Mouse (Mus musculus): ENCODE measurements around the gene Tnfrsf14. TPM values are rescaled to one million over a fixed set of nuclear protein-coding genes. Genes with fewer than 3 reads are reported as not detected.

Tnfrsf14 gene
- total RNA-seq, 2 experiments from 2014 or later: 68.2 to 89.8 TPM

DNA sequence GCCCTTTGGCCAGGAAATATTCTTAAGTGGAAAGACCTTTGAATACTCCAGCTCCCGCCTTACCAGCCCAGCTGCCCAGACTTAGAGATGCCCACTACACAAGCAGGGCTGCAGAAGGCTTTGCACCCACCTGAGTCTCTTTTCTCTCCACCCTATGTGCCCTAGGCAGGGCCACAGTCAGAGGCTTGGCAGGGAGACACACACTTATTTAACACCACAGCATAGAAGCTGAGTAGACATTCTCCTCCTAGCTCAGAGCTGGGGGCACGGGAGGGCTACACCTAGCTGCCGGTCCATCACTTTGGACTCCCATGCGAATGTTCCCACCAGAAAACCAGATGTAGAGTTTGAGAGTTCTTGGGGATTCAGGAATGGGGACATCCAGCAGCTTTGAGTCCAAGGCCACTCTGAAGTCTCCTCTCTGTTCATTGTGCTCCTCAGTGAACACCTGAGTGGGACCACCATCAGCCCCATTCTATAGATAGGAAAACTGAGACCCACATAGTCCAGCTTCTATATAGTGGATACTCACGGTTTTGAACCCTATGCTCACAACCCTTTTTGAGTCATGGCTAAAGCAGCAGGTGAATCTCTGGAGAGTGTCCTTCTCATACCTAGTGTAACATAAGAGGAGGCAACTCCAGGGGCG is 20.7 kb upstream of the Tnfrsf14 start:
- ATAC-seq (replicated peaks; ENCODE audit: poor library complexity): no peak

DNA sequence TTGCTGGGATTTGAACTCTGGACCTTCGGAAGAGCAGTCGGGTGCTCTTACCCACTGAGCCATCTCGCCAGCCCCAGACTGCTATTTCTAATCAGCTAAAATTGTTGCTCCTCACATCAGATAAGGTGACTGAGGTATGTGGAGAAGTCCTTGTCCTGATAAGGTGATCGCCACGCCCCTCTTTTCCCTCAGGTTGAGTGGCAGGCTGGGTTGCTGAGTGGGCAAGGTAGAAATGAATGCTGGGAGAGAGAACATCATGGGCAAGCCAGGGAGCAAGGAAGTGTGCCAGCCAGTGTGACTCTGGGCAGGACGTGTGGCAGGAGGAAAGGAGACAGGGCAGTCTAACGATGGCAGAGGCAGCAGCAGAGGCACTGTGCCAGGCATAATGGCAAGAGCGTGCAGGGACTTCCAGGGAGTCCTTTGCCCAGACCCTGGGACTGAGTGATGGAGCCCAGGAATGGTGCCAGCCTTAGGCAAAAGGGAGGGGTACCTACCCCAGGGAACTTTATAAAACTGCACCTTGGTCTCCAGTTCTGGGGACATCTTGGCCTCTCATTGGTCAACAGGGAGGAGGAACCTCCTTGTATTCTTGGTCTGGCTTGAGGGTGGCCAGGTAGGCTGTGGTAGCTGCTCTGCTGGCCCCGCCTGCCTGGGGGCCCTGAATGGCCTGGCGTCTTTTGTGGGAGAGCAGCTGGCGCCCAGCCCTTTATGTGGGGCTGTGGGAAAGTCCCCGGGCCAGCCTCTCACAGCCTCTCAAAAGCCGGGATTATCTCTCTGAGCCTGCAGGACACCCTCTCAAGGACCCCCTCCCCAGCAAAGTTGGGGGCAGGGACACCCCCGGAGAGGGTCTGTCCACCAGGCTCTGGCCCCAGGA is 19.9 kb upstream of the Tnfrsf14 start:
- ATAC-seq (replicated peaks; ENCODE audit: poor library complexity): no peak

DNA sequence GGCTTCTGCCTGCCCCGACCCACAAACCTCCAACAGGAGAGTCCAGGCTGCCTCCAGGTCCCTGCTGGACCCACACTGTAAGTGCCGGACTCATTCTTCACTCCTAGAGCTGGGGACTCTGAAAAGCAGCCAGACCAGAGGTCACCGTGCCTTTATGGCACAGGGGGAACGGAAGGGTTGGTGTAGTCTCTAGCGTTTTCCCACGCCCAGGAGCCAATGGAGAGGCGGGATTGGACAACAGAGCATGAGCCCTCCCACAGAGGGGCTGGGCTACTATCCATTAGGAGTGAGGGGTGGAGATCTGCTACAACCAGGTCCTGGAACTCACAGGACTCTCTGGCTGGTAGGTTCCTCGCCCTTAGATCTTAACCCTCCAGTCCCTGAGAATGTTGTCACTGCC is 18.0 kb upstream of the Tnfrsf14 start:
- peak; percentile 45 for ATAC-seq (replicated peaks; ENCODE audit: poor library complexity)

DNA sequence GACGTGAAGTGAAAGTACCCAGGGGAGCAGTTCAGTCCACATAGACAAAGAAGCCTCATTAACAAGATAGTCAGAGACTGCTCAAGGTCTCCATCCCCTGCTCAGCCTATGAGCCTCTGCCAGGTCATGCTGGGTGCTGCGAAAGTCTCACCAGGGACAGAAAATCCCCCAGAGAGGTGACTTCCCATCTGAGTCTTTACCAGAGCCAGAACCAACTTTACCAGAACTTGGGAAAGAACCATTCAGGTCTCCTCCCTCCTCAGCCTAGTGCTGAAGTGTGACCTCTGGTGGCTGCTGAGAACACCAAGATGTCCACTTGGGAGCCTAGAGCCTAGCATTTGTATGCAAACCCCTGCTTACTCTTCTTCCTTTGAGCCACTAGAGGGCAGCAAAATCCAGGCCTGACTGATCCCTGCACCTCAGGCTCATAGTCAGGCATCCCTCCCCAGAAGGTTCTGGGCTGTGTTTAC is 15.8 kb upstream of the Tnfrsf14 start:
- peak; percentile 96 for ATAC-seq (replicated peaks; ENCODE audit: poor library complexity)

DNA sequence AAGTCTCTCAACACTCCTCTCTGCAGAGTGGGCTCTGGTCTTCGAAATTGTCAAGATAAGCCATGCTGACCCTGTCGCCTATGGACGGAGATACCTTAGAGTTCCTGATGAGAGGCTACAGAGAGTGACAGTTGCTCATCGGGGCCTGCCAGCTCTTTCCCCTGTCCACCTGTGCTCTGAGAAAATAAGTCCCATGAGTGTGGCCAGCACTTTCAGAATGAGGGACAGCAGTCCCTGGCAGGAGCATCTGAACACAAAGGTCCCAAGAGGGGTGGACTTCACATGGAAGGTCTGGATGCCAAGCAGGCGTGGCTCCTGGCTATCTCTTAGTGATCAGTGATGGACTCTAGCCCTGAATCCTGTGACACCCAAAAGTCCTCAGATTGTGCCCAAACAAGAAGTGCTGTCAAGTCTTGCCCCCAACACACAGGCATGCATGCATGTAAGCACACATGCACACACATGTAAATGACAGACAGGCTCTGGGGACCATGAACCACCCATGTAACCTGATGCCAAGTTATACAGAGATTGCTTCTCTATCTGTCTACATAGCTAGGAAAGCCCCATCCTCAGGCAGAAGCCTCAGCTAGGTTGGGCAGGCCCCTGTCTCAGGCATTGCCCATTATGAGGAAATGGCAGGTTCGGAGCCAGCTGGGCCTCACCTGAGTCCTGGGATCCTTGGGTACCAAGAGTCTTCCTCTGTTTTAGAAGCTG is 15.1 kb upstream of the Tnfrsf14 start:
- ATAC-seq (replicated peaks; ENCODE audit: poor library complexity): no peak

DNA sequence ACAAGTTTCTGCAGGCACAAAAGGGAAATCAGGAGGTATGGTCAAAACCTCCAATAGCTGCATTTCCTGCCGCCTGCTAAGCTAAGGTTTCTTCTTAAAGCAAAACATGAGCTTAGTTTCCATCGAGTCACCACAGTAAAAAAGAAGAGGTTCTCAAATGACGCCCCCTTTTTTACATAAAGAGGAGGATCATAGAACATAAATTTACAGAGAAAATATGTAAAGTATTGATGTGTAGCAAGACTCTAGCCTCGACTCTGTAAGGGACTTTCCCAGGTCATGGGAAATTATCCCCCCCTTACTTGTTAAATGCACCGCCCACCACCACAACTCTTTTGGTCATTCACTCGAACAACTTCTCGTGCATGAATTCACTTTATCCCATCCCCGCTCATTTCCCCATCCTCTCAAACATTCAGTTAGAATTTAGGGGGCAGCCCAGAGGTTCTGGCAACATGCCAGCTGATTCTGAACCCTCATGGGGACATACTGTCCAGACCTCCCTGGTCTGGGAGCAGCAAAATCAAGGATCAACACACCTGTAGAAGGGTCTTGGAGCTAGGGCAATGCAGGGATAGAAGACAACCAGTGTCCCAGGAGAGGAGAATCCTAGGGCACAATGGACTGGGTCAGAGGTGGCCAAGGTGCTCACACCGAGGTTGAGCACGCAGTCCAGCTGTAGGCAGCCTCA is 14.4 kb upstream of the Tnfrsf14 start:
- ATAC-seq (replicated peaks; ENCODE audit: poor library complexity): no peak

DNA sequence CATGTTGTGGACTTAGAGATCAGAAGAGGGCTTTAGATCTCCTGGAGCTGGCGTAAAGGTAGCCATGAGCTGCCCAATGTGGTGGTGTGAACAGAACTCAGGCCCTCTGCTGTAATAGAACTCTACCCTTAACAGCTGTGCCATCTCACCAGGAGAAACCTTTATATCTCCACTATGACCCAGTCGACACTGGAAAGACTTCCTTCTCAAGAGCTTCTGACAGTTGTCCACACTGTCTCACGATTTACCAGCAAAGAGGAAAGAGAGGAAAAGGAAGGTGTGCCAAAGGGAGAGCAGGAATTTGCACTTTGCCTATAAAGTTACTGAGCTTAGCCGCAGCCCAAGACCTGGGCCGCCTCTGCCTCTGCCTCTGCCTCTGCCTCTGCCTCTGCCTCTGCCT is 13.5 kb upstream of the Tnfrsf14 start:
- ATAC-seq (replicated peaks; ENCODE audit: poor library complexity): no peak

DNA sequence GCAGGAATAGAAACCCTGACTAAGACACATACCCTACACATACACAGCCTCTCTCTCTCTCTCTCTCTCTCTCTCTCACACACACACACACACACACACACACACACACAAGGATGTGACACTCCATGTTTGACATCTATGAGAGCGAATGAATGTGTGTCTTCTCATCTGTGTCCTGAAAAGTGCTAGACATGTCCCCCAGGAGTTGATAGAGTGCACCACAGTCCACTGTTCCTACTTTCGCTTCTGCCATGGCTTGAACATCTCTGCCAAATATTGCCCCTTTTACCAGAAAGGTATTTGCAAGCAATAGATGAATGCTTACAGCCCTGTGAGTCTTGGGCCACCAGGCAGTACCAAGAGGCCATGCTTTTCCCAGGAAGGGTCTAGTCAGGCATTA is 11.8 kb upstream of the Tnfrsf14 start:
- no peak for ATAC-seq (replicated peaks; ENCODE audit: poor library complexity)

DNA sequence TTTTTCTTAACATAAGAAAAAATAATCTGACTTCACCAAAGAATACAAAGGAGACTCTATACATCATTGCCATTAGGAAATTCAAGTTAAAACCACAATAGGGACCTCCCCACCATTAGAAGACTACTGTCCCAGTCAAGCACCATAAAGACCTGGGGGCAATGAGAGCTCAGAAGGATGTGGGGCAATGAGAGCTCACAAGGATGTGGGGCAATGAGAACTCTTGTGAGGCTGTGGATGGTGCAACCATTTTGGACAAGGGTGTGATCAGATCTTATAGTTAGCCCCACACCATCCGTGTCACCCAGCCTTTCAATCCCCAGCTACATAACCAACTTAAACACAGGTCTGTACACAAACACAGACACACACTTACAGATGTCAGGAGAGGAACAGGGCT is 9.4 kb upstream of the Tnfrsf14 start:
- ATAC-seq (replicated peaks; ENCODE audit: poor library complexity): peak; percentile 85

DNA sequence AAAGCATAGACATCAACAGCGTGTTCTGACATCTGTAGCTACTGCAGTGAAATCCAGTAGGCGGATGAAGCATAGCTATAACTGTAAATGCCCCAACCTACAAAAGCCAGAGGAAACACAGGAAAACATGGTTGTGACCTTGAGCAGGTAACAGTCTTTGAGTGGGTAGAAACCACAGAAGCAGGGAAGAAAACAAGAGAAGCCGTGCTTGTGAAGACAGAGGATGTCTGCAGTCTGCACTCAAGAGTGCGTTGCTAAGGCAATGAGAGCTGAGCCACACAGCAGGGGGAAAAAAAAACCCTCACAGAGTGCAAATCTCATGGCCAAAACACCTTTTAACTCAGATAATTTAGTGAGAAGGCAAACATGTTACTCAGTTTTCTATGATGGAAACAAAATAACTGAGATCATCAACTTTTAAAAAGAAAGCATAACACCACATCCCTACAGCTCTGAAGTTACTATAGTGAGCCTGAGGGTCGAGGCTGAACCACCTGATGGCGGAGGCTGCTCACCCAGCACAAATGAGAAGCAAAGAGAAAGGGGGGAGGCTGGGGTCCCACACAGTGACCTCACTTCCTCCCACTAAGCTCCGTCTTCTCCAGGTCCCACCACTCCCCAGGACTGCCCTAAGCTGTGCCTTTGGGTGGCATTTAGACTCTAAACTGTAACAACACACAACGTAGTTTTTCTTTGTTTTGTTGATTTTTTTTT is 8.3 kb upstream of the Tnfrsf14 start:
- no peak for ATAC-seq (replicated peaks; ENCODE audit: poor library complexity)

DNA sequence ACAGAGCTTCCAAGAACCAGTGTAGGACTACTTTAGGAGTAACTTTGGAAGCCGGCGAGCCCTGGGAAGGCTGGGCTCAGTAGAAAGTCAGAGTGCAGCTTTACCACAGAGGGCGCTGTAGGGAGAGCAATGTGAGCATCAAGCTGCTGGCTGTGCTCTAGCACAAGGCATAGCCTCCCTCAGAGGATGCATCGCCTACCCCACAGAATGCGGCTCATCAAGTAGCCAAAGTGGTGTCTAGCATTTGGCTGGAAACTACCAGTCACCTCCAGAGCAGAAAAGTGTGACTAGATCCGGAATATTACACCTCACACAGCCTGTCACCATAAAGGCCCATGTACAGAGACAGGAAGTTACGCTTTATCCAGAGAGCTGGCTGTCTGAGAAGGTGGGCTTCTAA is 7.4 kb upstream of the Tnfrsf14 start:
- ATAC-seq (replicated peaks; ENCODE audit: poor library complexity): peak; percentile 45

DNA sequence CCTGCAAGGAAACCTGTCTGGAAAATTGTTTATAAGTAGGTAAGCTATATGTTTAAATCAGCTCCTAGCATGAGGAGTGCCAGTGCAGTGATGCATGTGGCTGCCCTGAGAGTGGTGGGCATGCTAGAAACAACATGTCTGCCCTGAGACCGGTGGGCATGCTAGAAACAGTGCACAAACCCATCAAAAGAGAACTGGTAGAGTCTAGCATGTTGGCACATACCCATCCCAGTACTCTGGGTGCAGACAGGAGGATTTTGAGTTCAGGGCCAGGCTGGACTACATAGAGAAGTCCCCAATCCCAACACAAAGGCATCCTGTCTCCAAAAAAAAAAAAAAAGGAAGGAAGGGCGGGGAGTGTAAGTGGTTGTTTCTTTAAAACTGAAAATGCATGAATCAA is 6.4 kb upstream of the Tnfrsf14 start:
- peak; percentile 35 for ATAC-seq (replicated peaks; ENCODE audit: poor library complexity)

DNA sequence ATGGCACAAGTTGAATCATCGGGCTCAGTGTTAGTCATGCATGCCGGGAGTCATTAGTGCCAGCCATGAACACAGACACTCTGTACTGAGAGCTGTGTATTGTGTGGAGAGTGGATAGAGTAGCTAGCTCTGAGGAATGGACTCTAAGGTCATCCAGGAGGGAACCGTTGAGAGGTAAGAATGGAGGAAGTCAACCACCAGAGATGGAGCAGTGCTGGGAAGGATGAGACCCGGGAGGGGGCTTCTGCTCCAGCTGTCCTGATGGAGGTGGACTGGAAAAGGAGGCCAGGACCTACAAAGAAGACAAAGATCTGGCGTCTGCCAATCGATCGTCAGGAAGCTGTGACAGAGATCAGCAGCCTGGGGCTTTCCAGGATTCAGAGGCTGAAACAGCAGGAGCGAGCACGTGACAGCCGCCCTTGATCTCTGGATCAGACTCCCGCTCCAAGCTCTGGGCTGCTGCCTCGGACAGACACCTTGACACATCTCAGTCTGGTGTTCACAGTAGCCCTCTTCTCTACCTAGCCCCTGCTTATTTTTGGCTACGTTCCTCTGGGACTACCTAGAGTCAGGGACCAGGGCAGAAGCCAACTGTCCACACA is 5.0 kb upstream of the Tnfrsf14 start:
- no peak for ATAC-seq (replicated peaks; ENCODE audit: poor library complexity)

DNA sequence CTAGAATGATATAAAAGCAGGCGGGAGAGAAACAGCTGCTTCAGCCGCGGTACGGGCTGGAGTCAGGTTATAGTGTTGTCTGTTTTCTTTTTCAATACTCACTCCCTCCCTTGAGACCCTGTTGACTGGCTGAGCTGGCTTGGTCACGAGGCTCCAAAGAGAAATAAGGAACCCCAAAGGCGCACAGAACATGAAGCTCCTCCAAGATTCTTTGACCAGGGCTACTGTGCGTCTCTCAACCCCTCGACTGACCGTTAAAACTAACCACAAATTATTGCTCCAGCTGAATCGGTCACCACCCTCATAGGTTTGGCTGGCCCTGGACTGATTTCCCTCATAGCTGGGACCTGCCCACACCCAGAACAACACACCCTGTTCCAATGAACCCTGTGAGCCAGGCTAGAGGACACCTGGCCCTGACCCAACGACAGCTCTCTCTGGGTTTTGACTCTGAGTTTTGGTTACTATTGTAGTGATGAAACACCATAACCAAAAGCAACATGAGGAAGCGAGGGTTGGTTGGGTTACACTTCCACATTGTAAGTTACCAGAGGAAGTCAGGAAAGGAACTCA is 811 bp upstream of the Tnfrsf14 start:
- peak; percentile 68 for ATAC-seq (replicated peaks; ENCODE audit: poor library complexity)

DNA sequence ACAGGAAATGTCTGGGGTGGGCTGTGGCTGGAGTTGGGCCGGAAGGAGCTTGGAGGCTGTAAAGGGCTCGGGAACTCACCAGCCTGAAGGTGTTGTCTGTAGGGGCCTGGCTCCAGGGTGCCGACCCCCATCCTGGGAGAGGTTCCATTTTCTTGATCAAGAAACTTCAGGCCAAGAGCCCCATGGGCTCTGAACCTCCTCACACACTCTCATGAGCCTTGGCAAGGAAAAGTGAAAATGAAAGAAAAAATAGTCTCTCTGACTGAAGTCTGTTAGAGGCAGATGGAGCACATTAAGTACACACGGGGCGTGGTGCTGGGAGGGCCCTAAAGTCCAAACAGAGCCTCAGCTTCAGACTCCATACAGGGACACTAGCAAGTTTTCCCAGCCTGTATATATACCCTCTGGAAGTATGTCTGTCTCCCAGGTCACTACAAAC is 445 bp downstream of the Tnfrsf14 start:
- peak; percentile 38 for ATAC-seq (replicated peaks; ENCODE audit: poor library complexity)

DNA sequence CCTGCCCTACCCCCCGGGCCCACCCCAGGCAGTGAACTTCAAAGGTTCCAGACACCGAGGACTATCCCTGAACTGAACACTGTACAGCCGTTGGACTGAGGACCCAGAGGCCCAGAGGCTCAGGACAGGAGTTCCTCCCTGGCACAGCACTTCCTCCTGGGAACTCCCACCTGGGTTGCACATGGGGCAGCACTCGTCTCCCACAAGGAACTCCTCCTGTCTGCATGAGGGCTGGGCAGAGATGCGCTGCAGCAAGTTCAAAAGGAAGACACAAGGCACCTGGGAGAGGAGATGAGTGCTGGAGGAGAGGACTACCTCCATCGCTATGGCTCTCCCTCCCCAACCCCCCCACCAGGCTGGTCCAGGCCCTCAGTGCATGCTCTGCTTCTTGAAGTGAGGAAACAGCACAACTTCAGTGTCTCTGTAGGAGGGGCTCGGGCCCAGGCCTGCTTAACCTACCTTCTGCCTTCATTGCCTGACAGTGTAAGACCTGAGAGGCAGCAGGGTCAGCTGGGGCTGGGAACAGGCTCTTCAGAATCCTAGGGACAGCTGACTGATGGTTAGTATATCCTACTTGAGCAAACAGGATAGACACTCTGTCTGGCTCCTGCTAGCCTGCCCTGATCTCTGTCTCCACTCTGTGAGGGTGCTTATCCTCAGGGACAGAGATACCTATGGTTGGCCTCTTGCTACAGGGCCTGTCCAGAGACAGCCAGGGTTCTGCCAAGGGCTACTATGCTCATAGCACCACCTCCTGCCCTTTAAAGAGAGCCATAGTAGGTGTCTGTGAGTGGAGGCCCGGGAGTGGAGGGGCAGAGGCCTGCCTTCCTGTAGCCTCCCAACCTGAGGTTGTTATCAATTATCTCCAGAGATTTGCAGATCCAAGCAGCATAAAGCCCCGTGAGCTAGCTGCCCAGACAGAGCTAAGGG is 1.1 kb downstream of the Tnfrsf14 start:
- no peak for ATAC-seq (replicated peaks; ENCODE audit: poor library complexity)

DNA sequence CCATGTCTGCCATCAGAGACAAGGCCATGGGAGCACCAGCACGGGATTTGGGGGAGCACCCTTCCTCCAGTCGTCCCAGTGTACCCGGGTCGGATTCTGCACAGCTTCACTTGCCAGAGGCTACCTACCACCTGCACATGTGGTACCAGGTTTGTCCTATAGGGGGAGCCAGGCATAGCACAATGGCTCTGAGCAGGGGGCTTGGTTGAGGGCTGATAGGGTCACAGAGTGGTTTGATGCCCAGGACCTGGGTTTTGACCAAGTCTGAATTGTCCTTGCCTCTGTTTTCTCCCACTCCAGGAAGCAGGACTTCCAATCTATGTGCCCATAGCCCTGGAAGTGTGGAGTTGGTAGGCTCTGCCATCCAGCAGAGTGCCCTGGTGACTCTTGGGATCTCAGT is 3.0 kb downstream of the Tnfrsf14 start:
- no peak for ATAC-seq (replicated peaks; ENCODE audit: poor library complexity)

DNA sequence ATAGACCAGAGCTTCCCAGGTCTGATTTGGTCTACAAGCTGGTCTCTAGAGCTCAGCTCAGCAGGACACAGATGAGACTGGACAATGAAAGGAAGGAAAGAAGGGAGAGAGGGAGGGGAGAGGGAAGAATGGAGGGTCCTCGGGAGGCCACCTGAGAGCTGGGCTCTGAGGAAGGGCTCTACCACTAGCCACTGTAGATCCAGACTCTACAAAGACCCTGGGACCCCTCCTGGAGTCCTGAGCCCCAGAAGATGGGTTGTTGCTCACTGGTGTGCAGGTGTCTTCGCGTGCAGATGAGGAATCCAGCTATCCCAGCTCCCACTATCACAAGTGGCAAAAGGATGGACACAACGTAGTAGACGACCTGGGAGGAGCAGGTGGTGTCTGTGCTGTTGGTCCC is 5.4 kb downstream of the Tnfrsf14 start:
- ATAC-seq (replicated peaks; ENCODE audit: poor library complexity): no peak

DNA sequence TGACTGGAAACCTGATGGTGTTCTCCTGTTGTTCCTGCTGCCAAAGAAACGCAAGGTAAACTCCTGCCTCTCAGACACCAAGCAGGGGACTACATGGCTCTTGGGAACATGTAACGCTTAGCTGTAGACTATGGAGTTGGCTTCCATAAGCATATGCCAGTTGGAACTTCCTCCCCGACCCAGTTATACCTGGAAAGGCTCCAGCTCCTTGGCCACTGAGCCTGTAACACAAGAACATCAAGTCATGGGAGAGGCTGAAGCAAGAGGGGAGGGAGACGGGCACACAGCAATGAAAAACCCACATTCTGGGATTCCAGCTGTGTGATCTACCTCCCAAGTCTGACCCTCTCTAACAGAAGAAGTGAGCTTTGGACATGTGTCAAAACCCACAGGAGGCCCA is 6.1 kb downstream of the Tnfrsf14 start:
- ATAC-seq (replicated peaks; ENCODE audit: poor library complexity): no peak

All from megakaryocyte progenitor cell, adult 5-6 weeks (primary cell).